Mouse (Mus musculus) liver, adult 2 months (tissue): ENCODE results near the gene Gm28710. TPM values are rescaled to one million over a fixed set of nuclear protein-coding genes. Genes with fewer than 3 reads are reported as not detected.

Experiments
- DNase-seq: peaks from one replicate; pipeline ENCODE4 v3.0.0-alpha.2; 2011; ENCODE audit warnings: low read depth, low spot score; ENCODE audit errors: extremely low read depth
- H3K27ac ChIP-seq: fragments of 200-500 bp; replicated peaks from 2 replicates; pipeline ENCODE4 v1.5.1; 2012; ENCODE audit warnings: low read depth, mild to moderate bottlenecking, control low read depth, inconsistent platforms, low read length; ENCODE audit not compliant: insufficient read depth
- H3K27me3 ChIP-seq: fragments of 200-500 bp; 2 replicates; pipeline ENCODE4 v1.6.1; 2012; ENCODE audit warnings: mild to moderate bottlenecking, moderate library complexity, low read length, inconsistent platforms; ENCODE audit not compliant: control insufficient read depth, insufficient read depth
- H3K36me3 ChIP-seq: fragments of 200-500 bp; 2 replicates; pipeline ENCODE4 v1.6.1; 2012; ENCODE audit warnings: low read length, inconsistent platforms; ENCODE audit not compliant: control insufficient read depth, insufficient read depth
- H3K4me1 ChIP-seq: fragments of 200-500 bp; 2 replicates; pipeline ENCODE4 v1.6.1; 2011; ENCODE audit warnings: low read length; ENCODE audit not compliant: control insufficient read depth, insufficient read depth
- H3K4me3 ChIP-seq: fragments of 200-500 bp; 2 replicates; pipeline ENCODE4 v1.5.1; 2011; ENCODE audit warnings: low read depth, mild to moderate bottlenecking, control low read depth, low read length, moderate library complexity; ENCODE audit not compliant: insufficient read depth
- H3K79me2 ChIP-seq: fragments of 200-500 bp; 2 replicates; pipeline ENCODE4 v1.6.1; 2012; ENCODE audit warnings: inconsistent platforms, mild to moderate bottlenecking, low read length, moderate library complexity; ENCODE audit not compliant: control insufficient read depth, insufficient read depth
- H3K9ac ChIP-seq: fragments of 200-500 bp; 2 replicates; pipeline ENCODE4 v1.6.1; 2012; ENCODE audit warnings: low read depth, mild to moderate bottlenecking, control low read depth, inconsistent platforms, low read length
- CTCF ChIP-seq: fragments of 200-500 bp; IDR thresholded peaks from 2 replicates; pipeline ENCODE4 v1.5.1; 2011; ENCODE audit warnings: low read depth, low read length, control low read depth
- POLR2A ChIP-seq: fragments of 200-500 bp; IDR thresholded peaks from 2 replicates; pipeline ENCODE4 v1.6.1; 2011; ENCODE audit warnings: low read length, control low read depth; ENCODE audit not compliant: insufficient read depth; ENCODE audit errors: extremely low read depth
- WGBS: fragments of 180-500 bp; shearing (Covaris S2); methylation state at CpG from one replicate; pipeline ENCODE4 v1.1.7; 2018; 5-methylcytosine and 5-hydroxymethylcytosine counted together
- polyA plus RNA-seq: library from polyadenylated mRNA; depleted of rRNA; stranded (reverse); fragments of >200 nt; gene quantifications from 2 replicates; pipeline ENCODE4 v1.2.3, GENCODE M21; 2012; rRNA removed
- total RNA-seq: library from RNA; depleted of rRNA; stranded (reverse); fragments of >200 nt; gene quantifications from 2 replicates; pipeline ENCODE4 v1.2.3, GENCODE M21; 2014; rRNA removed

The Gm28710 gene
- total and polyA plus RNA-seq, 2 experiments, result not detected

DNA sequence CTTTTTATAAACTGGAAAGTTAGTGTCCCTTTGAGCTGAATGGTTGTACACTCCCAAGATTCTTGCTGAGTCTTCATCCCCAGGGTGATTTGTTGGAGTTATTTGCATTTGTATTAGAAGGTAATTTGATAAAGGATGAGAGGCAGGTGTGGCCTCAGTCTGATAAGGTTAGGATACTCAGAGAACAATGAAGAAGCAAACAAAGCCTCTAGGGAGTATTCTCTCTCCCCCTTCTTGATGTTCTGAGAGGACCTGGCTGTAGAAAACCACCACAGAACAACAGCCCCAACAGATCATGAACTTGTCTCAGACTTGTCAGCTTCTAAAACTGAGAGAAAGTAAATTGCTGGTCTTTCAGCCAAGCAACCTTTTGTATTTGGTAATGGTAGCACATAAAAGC is 47.4 kb downstream of the Gm28710 start:
- no peaks in the 10 kb centered on the region for H3K79me2 ChIP-seq
- no peak overlapping the region for H3K27ac ChIP-seq
- H3K36me3 ChIP-seq, result no peaks in the 10 kb centered on the region
- H3K27me3 ChIP-seq, result no peaks in the 10 kb centered on the region
- no peaks in the 10 kb centered on the region for H3K4me1 ChIP-seq
- no peak overlapping the region for H3K4me3 ChIP-seq
- H3K9ac ChIP-seq, result no peak overlapping the region
- DNase-seq, result no peak
- TF ChIP-seq CTCF, result no peak
- no peak for TF ChIP-seq POLR2A

DNA sequence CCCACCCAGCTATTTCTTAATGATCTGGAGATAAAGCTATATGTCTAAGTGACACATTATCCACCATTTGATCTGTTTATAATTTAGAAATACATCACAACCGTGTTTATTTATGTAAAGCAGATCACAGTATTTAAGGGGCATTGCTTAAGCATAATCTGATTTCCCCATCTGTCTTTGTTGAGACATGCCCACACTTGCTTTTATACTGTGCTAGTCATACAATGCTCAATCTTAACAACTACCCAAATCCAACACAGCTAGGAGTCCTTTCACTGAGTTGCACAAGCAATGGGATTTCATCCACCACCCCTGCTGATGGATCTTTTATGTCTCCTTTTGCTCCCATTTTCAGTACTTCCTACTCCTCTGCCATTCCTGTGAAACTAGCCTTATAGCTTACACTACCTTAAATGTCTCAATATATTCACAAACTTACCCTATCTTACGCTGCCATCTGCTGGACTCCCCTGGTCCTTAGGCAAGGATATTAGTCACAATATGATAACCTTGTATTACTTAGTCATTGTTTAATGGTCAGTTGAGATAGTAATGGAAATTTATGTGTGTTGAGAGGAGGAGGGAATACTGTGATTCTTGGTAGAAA is 77.8 kb downstream of the Gm28710 start:
- H3K4me1 ChIP-seq, result no peaks in the 10 kb centered on the region
- peak; percentile 18; the same call in 1 of the 2 replicates for TF ChIP-seq CTCF
- TF ChIP-seq POLR2A, result no peak
- H3K4me3 ChIP-seq, result no peak overlapping the region
- H3K9ac ChIP-seq, result no peak overlapping the region
- DNase-seq, result peak; percentile 5
- no peaks in the 10 kb centered on the region for H3K36me3 ChIP-seq
- H3K79me2 ChIP-seq, result no peaks in the 10 kb centered on the region
- WGBS, result 48% methylated on average over 2 of the region's 2 CpGs
- no peaks in the 10 kb centered on the region for H3K27me3 ChIP-seq
- H3K27ac ChIP-seq, result no peak overlapping the region

DNA sequence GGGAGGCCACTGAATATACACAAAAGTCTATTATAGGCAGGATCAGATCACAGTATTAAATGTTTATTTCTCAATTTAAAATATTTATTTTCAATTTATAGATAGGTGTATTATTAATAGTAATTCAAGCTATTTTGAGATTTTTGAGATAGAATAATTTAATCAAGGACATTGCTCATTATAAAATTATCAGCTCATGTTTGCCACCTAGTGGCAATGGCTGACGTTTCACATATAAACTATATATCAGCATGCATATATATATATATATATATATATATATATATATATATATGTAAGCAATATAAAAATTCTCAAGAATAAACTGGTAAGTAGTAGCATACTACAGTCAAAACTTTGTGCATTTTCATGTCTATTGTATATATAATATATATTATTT is 102.6 kb downstream of the Gm28710 start:
- TF ChIP-seq CTCF, result no peak
- no peak for TF ChIP-seq POLR2A
- no peak for DNase-seq
- H3K4me1 ChIP-seq, result no peaks in the 10 kb centered on the region
- H3K36me3 ChIP-seq, result no peaks in the 10 kb centered on the region
- 6% methylated on average over 1 of the region's 1 CpGs for WGBS
- no peak overlapping the region for H3K4me3 ChIP-seq
- H3K27me3 ChIP-seq, result no peaks in the 10 kb centered on the region
- no peaks in the 10 kb centered on the region for H3K79me2 ChIP-seq
- H3K9ac ChIP-seq, result no peak overlapping the region
- H3K27ac ChIP-seq, result no peak overlapping the region

DNA sequence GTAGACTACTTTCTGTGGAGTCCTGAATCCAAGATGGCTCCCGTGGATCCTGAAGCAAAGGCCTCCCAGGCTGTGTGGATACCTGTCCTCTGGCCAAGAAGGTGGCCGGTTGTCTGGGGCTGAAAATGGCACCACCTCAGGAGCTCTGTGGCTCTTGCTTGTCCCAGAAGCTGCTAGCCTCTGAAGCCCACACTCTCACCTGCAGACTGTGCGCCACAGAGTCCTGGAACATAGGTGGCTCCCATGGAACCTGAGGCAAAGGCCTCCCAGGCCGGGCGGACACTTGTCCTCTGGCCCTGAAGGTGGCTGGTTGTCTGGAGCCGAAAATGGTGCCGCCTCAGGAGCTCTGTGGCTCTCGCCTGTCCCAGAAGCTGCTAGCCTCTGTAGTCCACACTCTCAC is 128.2 kb downstream of the Gm28710 start:
- Histone ChIP-seq H3K4me1 (no peaks in the 10 kb centered on the region), H3K9ac (no peak overlapping the region), H3K4me3 (no peak overlapping the region), H3K27ac (no peak overlapping the region), H3K79me2 (no peaks in the 10 kb centered on the region), H3K36me3 (no peaks in the 10 kb centered on the region), H3K27me3 (no peaks in the 10 kb centered on the region)
- DNase-seq, result no peak
- TF ChIP-seq POLR2A (no peak), CTCF (no peak)
- 95% methylated on average over 8 of the region's 8 CpGs for WGBS

DNA sequence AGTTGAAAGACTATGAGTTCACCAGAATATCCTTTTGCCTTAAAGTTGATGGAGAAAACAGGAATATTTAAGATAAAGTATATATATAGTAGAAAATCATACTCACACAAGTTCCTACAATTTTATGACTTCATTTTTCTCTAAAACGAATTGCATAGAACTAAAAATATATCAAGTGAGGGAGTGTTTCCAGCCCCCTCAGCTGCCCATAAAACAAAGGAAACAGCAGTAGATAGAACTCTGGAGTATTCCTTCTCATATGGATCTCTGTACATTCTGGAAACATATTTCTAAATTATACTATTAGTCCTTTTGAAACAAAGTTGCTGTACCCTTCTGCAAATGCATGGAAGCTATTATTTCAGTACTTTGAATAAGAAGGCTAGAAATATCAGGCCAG is 130.9 kb downstream of the Gm28710 start:
- Histone ChIP-seq H3K27ac (no peak overlapping the region), H3K79me2 (no peaks in the 10 kb centered on the region), H3K9ac (no peak overlapping the region), H3K27me3 (no peaks in the 10 kb centered on the region), H3K4me3 (no peak overlapping the region), H3K36me3 (no peaks in the 10 kb centered on the region), H3K4me1 (no peaks in the 10 kb centered on the region)
- no peak for DNase-seq
- TF ChIP-seq CTCF, result no peak
- no peak for TF ChIP-seq POLR2A
- 33% methylated on average over 1 of the region's 1 CpGs for WGBS

Other genes with a start within 250 kb of the Gm28710 start
- 28.1 and 33.4 TPM in 2 replicates for gene Hgf, start 238.3 kb upstream of the Gm28710 start, total RNA-seq
- gene Hgf, start 238.3 kb upstream of the Gm28710 start, polyA plus RNA-seq, result 2.5 and 2.9 TPM in 2 replicates